Mouse (Mus musculus) heart, postnatal 0 days (tissue): ENCODE data around the gene Mgll. TPM values are rescaled to one million over a fixed set of nuclear protein-coding genes. Genes with fewer than 3 reads are reported as not detected.
A peak's percentile ranks its signal among the peaks of the same experiment; 100 is the strongest.

Experiments
- ATAC-seq: fragments of 200-750 bp; cut with Nextera tagmentation; 2 replicates; pipeline ENCODE4 v1.8.0; 2017; ENCODE audit warnings: low read depth, moderate number of reproducible peaks, moderate library complexity; ENCODE audit not compliant: insufficient read depth
- DNase-seq: peaks from one replicate; pipeline ENCODE4 v3.0.0-alpha.2; 2016; ENCODE audit warnings: low spot score
- H3K27ac ChIP-seq: fragments of 300-500 bp; sonication (generic); 2 replicates; pipeline ENCODE4 v1.5.1; 2014; ENCODE audit warnings: low read depth, mild to moderate bottlenecking
- H3K27me3 ChIP-seq: fragments of 300-500 bp; sonication (generic); 2 replicates; pipeline ENCODE4 v1.6.1; 2014; ENCODE audit warnings: low read length, mixed read lengths; ENCODE audit not compliant: control insufficient read depth, insufficient read depth
- H3K36me3 ChIP-seq: fragments of 300-500 bp; sonication (generic); replicated peaks from 2 replicates; pipeline ENCODE4 v1.6.1; 2014; ENCODE audit warnings: low read length, mixed read lengths; ENCODE audit not compliant: control insufficient read depth, insufficient read depth
- H3K4me1 ChIP-seq: fragments of 300-500 bp; sonication (generic); 2 replicates; pipeline ENCODE4 v1.6.1; 2014; ENCODE audit warnings: antibody characterized with exemption; ENCODE audit not compliant: control insufficient read depth, insufficient read depth
- H3K4me2 ChIP-seq: fragments of 300-500 bp; sonication (generic); 2 replicates; pipeline ENCODE4 v1.6.1; 2014; ENCODE audit warnings: low read depth, mild to moderate bottlenecking, low read length, moderate library complexity
- H3K4me3 ChIP-seq: fragments of 300-500 bp; sonication (generic); 2 replicates; pipeline ENCODE4 v1.5.1; 2014; ENCODE audit warnings: low read depth, low read length
- H3K9ac ChIP-seq: fragments of 300-500 bp; sonication (generic); replicated peaks from 2 replicates; pipeline ENCODE4 v1.6.1; 2014; ENCODE audit warnings: low read depth, low read length, mixed read lengths
- H3K9me3 ChIP-seq: fragments of 300-500 bp; sonication (generic); replicated peaks from 2 replicates; pipeline ENCODE4 v1.6.1; 2016; ENCODE audit warnings: low read length; ENCODE audit not compliant: control insufficient read depth
- CTCF ChIP-seq: IDR thresholded peaks from 2 replicates; pipeline ENCODE4 v1.5.1; 2016; ENCODE audit warnings: antibody characterized with exemption, control low read depth, low read depth
- EP300 ChIP-seq: IDR thresholded peaks from 2 replicates; pipeline ENCODE4 v1.6.1; 2016; ENCODE audit warnings: antibody characterized with exemption, low read depth
- WGBS: fragments of 180-500 bp; shearing (Covaris S2); extraction: QIAGEN DNeasy Blood & Tissue Kit; methylation state at CpG from one replicate; pipeline ENCODE4 v1.1.7; 2014; 5-methylcytosine and 5-hydroxymethylcytosine counted together
- polyA plus RNA-seq: library from polyadenylated mRNA; unstranded; fragments of >200 nt; fragmentation: Nextera tagmentation; extraction: Ambion mirVana; gene quantifications from 2 replicates; pipeline ENCODE4 v1.2.1, GENCODE M21; 2015
- total RNA-seq: library from RNA; depleted of rRNA; stranded (reverse); fragments of >200 nt; gene quantifications from 2 replicates; pipeline ENCODE4 v1.2.3, GENCODE M21; 2014; ENCODE audit warnings: low replicate concordance

Gene Mgll
- total and polyA plus RNA-seq, 2 experiments from 2014 or later: 134 to 147 TPM

DNA sequence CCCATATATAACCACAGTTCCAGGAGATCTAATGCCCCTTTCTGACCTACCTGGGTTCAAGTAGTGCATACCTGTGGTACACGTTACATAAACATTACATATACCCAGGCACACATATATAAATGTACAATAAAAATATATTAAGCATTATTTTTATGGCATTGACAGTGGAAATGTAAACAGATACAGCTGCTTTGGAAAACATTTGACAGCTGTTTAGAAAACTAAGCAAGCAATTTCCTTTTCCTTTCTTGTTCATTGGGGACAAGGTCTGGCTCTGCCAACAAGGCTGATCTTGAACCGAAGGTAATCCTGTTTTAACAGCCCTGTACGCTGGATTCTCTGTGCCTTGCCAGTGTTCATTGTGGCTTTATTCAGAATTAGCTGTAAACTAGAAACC lies 3.2 kb upstream of the Mgll start:
- H3K27ac ChIP-seq: no peak overlapping the region
- no peaks in the 10 kb centered on the region for H3K4me1 ChIP-seq
- no peak overlapping the region for H3K4me2 ChIP-seq
- TF ChIP-seq EP300: no peak
- TF ChIP-seq CTCF: no peak
- WGBS: 67% methylated on average over 3 of the region's 3 CpGs
- H3K4me3 ChIP-seq: no peak overlapping the region
- no peaks in the 10 kb centered on the region for H3K27me3 ChIP-seq
- H3K9ac ChIP-seq: no peak overlapping the region
- no peaks in the 10 kb centered on the region for H3K9me3 ChIP-seq
- no peaks in the 10 kb centered on the region for H3K36me3 ChIP-seq
- ATAC-seq (no peak), DNase-seq (no peak)

GRCm38 (mm10) chr6:88722906-88723305 lies 1.3 kb upstream of the Mgll start:
- no peak for TF ChIP-seq EP300
- no peak for TF ChIP-seq CTCF
- 87% methylated on average over 2 of the region's 2 CpGs for WGBS

GRCm38 (mm10) chr6:88723806-88724312 lies 353 bp upstream of the Mgll start:
- H3K9me3 ChIP-seq: no peaks in the 10 kb centered on the region
- DNase-seq: no peak
- H3K27ac ChIP-seq: peak overlapping the region; percentile 79; the same call in 1 of the 2 replicates
- H3K4me2 ChIP-seq: peak overlapping the region; percentile 96
- TF ChIP-seq CTCF (no peak), EP300 (no peak)
- peak overlapping the region; percentile 79 for H3K4me3 ChIP-seq
- WGBS: 35% methylated on average over 14 of the region's 14 CpGs
- ATAC-seq: no peak
- 0 out of 2 replicates have a peak, but pooled peaks cover 3% of the 10 kb centered on the region for H3K36me3 ChIP-seq
- peak overlapping the region; percentile 75; the same call in 1 of the 2 replicates for H3K9ac ChIP-seq
- H3K27me3 ChIP-seq: no peaks in the 10 kb centered on the region
- no peaks in the 10 kb centered on the region for H3K4me1 ChIP-seq

More at GRCm38 (mm10) chr6:88722906-88723305, 1.3 kb upstream of the Mgll start:
- H3K27me3 ChIP-seq: no peaks in the 10 kb centered on the region
- no peaks in the 10 kb centered on the region for H3K36me3 ChIP-seq
- H3K9me3 ChIP-seq: no peaks in the 10 kb centered on the region
- H3K4me3 ChIP-seq: no peak overlapping the region
- no peak for ATAC-seq
- no peak overlapping the region for H3K27ac ChIP-seq
- no peak for DNase-seq
- H3K4me1 ChIP-seq: no peaks in the 10 kb centered on the region
- H3K9ac ChIP-seq: no peak overlapping the region
- no peak overlapping the region for H3K4me2 ChIP-seq

DNA sequence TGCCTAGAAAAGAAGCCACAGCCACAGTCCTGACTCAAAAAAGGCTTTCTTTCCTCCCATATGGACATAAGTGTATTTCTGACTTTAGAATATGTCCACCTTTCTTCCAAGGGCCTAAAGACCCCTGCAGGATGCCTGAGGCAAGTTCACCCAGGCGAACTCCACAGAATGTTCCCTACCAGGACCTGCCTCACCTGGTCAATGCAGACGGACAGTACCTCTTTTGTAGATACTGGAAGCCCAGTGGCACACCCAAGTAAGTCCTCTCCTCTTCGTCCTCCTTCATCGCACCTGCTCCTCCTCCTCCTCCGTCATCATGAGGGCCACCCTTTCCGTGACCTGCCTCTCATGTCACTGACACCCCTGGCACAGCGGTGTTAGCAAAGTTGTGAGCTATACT lies 1.4 kb downstream of the Mgll start:
- no peaks in the 10 kb centered on the region for H3K9me3 ChIP-seq
- H3K36me3 ChIP-seq: 0 out of 2 replicates have a peak, but pooled peaks cover 3% of the 10 kb centered on the region
- no peaks in the 10 kb centered on the region for H3K27me3 ChIP-seq
- peak overlapping the region; percentile 96 for H3K4me2 ChIP-seq
- ATAC-seq (no peak), DNase-seq (no peak)
- H3K27ac ChIP-seq: no peak overlapping the region
- no peak overlapping the region for H3K9ac ChIP-seq
- H3K4me3 ChIP-seq: peak overlapping the region; percentile 79
- H3K4me1 ChIP-seq: no peaks in the 10 kb centered on the region
- TF ChIP-seq CTCF: peak; percentile 47
- no peak for TF ChIP-seq EP300
- 68% methylated on average over 7 of the region's 7 CpGs for WGBS

- H3K27me3 ChIP-seq: no peaks in the 10 kb centered on the region
- DNase-seq: no peak
- TF ChIP-seq CTCF (no peak), EP300 (no peak)
- H3K9ac ChIP-seq: 0 out of 2 replicates have a peak overlapping the region, but pooled peaks have one; percentile 9
- peak overlapping the region; percentile 96 for H3K4me2 ChIP-seq
- no peak overlapping the region for H3K27ac ChIP-seq
- H3K36me3 ChIP-seq: 0 out of 2 replicates have a peak, but pooled peaks cover 3% of the 10 kb centered on the region
- ATAC-seq: no peak
- WGBS: 74% methylated on average over 9 of the region's 9 CpGs
- no peaks in the 10 kb centered on the region for H3K9me3 ChIP-seq
- peak overlapping the region; percentile 79 for H3K4me3 ChIP-seq
- H3K4me1 ChIP-seq: 0 out of 2 replicates have a peak, but pooled peaks cover 5% of the 10 kb centered on the region
These were observed 2.3 kb downstream of the Mgll start for GRCm38 (mm10) chr6:88726252-88727211.
